Mouse (Mus musculus): Measurements from ENCODE around the gene Hmgcl.

The Hmgcl gene

DNA sequence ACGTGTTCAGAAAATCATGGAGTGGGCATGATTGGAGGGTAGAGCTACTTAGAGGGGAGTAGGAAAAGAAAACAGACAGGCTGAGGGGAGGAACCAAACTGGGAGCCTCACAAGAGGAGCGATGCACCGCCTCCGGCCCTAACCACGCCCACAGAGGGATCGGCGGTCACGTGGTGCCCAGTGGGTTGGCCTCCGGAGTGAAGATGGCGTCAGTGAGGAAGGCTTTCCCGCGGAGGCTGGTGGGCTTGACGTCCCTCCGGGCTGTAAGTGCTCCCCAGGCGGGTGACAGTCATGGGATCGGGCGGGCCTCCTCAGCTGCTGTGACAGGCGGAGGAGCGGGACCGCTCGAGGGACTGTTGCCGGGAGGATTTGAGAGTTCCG, at the start of gene Hmgcl:
TSS of gene Hmgcl (plus strand) at position 171 of the 381 bp plus-strand sequence.
- DNase-seq (ENCODE audit: low spot score in 2 of 2), result peak; percentile 96 to 97

DNA sequence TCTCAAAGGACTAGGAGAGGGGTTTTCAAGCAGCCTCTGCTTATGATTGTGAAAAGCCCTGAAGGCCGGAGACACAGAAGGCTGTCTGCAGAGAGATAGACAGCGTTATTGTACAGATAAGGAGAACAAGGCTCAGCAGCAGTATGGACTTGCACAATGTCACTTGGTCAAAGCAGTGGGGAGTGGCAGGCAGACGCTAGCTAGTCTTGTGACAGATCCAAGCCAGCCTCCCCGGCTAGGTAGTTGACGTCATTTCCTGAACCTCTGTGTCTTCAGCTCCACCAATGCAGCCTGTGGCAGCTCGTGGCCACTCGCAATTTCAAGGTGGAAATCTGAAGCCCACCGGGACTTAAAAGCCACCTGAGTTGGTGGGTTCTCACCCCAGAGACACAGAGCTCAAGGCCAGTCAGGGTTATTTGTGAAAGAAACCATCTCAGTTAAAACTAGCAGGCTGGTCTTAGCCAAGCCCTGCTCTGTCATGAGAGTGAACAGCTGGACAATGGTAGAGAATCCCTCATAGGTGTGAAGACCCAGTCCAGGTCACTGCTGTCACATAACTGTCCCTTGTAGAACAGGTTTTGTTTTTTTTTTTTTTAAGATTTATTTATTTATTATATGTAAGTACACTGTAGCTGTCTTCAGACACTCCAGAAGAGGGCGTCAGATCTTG, 47.7 kb upstream of the Hmgcl start:
- peak; percentile 77 to 83 for DNase-seq (ENCODE audit: low spot score in 2 of 2)

DNA sequence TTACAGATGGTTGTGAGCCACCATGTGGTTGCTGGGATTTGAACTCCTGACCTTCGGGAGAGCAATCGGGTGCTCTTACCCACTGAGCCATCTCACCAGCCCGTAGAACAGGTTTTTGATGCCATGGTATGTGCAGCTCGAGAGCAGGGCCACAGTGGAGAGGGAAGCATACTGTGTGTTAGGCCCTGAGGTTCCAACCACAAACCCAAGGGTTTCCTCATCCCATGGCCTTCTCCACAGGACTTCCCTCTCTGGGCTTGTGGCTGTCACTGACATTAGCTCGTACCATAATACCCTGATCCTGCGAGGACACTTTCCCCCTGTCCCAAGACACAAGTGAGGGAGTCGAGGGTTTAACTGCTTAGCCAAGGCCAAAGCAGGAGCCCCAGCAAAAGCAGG, 47.2 kb upstream of the Hmgcl start:
- no peak for DNase-seq (ENCODE audit: low spot score in 2 of 2)

DNA sequence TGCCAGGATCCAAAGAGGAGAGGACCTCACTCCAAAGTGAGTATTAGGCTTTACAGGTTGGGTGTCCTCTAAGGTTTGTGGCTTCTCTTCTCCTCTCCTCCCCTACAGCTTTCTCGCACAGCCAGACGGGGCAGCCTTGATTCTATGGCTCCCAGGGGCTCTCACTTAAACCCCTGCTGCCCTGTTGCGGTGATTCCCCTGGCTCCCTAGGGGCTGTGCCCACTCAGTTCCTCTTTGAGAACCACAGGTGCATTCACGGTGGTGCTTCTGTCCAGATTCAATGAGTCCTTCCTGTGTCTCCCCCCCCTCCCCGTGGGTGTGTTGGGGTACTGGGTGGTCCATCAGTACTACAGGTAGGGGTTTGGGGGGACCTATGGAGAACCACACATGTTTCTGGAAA, 46.2 kb upstream of the Hmgcl start:
- DNase-seq (ENCODE audit: low spot score in 2 of 2), result peak; percentile 72 to 79

DNA sequence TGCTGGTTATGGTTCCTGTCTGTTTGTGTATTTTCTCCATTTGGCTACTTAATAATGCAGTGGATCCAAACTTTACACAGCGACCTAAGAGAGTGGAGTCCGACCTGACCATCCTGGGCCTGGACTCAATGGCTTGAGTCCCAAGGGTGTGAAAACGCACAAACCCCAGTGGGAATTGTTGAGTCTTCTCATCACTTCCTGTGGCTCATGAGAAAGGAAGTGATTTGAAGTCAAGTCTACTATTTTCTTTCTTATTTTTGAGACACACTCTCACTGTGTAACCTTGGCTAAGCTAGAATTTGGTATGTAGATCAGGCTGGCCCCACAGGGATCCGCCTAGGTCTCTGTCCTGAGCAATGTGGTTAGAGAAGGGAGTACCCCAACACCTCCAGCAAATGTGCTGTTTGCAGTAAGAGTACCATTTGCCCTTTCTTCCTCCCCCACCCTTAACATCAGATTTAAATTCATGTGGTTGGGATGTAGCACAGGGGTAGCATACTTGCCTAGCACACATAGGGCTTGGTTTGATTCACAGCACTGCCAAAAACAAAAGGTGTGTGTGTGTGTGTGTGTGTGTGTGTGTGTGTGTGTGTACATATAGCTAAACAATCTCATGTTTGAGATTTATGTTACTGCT, 43.5 kb upstream of the Hmgcl start:
- DNase-seq (ENCODE audit: low spot score in 2 of 2), result no peak

GRCm38 (mm10) chr4:135904810-135905209, 41.4 kb upstream of the Hmgcl start:
- no peak for DNase-seq (ENCODE audit: low spot score in 2 of 2)

DNA sequence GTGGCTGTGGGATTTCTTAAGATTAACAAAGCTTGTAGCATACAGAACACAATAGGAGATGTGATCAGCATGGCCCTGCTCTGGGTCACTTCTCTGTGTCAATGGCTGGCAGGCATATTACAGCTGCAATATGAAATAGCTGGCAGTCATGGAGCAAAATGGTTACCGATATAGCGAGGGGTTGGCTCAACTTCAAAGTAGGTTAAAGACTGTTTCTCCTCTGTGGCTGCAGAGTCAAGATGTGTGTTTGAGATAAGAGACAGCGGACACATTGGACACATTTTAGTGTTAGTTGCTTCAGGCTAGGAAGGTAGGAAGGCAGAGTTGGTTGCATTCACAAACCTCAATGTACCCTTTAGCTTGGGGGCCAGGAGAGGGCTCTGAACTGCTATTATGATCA, 39.6 kb upstream of the Hmgcl start:
- DNase-seq (ENCODE audit: low spot score in 2 of 2), result no peak

DNA sequence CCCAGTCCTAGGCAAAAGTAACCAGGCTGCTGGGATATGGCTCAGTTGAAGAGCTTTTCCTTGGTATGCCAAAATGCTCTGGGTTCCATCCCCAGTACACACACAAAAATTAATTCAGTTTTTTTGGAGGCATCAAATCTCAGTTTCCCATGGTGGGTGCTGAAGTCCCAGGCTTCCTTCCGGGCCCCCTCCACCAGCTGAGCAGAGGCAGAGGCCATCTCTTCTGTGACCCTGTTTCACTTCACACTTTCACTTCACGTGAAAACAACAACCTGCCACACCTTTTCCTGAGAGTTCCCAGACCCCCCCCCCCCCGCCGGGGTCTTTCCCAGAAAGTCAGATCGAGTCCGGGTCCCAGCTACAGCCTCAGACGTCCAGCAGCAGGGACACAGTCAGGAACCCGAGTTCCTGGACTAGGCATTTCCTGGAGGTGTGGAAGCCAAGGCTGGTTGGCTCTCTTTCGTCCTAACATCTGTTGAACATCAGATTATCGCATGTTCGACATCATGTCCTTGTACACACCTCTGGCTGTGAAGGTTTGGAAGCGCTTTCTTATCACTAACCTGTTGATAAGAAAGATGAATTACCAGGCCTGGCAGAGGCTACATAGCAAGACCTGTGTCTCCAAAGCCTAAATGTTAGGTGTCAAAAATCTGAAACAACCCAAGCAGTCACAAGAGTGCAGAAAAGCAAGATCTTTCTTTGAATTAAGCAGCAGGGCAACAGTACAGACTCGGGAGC, 36.8 kb upstream of the Hmgcl start:
- no peak for DNase-seq (ENCODE audit: low spot score in 2 of 2)

DNA sequence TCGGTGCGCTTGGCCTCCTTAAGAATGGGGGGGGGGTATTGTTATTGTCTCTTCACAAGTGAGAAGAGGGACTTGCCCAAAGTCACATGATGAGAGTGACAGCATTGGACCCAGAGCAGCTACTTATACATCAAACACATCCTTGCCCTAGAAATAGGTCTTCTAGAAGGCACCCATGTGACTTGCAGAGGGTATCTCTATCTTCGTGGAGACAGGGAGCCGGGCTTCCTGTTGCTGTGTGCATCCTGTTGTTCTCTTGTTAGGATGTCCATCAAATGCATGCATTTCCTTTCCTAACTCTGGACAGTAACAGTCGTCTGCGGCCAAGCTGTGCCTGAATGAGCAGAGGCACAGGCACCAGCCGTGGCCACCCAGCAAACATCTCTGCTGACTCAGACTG, 34.7 kb upstream of the Hmgcl start:
- DNase-seq (ENCODE audit: low spot score in 2 of 2), result no peak

DNA sequence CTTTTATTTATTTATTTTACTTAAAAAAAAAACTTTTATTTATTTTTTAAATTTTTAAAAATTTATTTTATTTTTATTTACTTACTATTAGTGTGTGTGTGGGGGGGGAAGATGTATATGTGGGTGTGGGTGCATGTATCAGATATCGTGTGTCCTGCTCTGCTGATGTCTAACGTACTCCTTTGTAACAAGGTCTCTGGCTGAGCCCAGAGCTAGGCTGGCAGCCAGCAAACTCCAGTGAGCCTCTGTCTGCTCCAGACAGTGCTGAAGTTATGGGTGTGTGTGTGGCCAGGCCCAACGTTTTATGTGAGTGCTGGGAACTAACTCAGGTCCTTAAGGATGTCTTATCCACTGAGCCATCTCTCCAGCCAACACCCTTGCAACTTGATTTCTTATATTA, 34.1 kb upstream of the Hmgcl start:
- no peak for DNase-seq (ENCODE audit: low spot score in 2 of 2)

GRCm38 (mm10) chr4:135912835-135913234, 33.4 kb upstream of the Hmgcl start:
- no peak for DNase-seq (ENCODE audit: low spot score in 2 of 2)

GRCm38 (mm10) chr4:135913433-135913832, 32.8 kb upstream of the Hmgcl start:
- DNase-seq (ENCODE audit: low spot score in 2 of 2), result no peak

- DNase-seq (ENCODE audit: low spot score in 2 of 2), result no peak
These were observed 27.5 kb upstream of the Hmgcl start for GRCm38 (mm10) chr4:135918635-135919279.

DNA sequence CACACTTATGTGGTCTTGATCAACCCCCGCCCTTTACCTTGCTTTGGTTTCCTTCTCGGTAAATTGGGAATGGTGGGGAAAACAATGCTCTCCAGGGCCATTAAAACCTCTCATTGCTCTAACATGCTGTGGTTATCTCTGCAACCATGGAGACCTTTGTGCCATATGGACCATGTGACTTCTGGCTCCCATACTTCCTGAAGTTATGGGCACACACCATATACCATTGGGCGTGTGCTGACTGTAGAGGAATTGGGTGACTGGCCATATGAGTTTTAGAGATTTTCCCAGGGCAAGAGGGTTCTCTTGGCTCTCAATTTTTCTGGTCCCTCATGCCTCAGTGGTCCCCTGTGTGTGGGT, 27.0 kb upstream of the Hmgcl start:
- DNase-seq (ENCODE audit: low spot score in 2 of 2), result no peak

GRCm38 (mm10) chr4:135920304-135921241, 25.7 kb upstream of the Hmgcl start, which contains the start of gene Fuca1:
Fuca1 (plus strand) TSS chr4:135920735.
- DNase-seq (ENCODE audit: low spot score in 2 of 2), result peak; percentile 97 to 99

GRCm38 (mm10) chr4:135921257-135922120, 24.8 kb upstream of the Hmgcl start:
- DNase-seq (ENCODE audit: low spot score in 2 of 2), result no peak

DNA sequence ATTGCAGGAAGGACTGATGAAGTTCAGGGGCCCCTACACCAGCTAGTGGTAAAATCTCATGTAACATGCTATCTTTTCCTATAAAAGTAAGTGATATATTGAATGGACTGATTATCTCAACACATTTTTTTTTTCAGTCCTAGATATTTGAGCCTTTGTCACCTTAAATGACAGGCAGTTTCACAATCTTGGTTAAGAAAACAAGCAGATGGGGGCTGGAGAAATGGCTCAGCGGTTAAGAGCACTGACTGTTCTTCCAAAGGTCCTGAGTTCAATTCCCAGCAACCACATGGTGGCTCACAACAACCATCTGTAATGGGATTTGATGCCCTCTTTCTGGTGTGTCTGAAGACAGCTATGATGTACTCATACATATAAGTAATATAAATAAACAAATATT, 24.1 kb upstream of the Hmgcl start:
- DNase-seq (ENCODE audit: low spot score in 2 of 2), result no peak

DNA sequence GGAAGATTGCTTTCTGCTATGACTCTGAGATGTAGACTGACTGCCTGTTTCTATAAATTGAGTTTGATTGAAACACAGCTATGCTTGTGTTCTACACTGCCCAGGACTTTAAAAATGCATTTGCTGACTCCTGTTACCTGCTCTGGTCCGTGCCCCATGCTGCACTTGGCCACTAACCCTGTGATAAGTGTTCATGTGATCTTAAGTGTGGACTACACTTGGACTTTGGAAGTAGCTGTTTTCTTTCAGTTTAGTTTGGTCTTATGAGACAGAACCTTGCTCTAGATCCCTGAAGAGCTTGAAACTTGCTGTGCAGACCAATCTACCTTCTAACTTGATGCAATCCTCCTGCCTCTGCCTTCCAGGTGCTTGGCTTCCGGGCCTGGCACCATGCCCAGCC, 21.8 kb upstream of the Hmgcl start:
- DNase-seq (ENCODE audit: low spot score in 2 of 2), result no peak

- no peak for DNase-seq (ENCODE audit: low spot score in 2 of 2)
These were observed 20.9 kb upstream of the Hmgcl start for GRCm38 (mm10) chr4:135925341-135925740.

DNA sequence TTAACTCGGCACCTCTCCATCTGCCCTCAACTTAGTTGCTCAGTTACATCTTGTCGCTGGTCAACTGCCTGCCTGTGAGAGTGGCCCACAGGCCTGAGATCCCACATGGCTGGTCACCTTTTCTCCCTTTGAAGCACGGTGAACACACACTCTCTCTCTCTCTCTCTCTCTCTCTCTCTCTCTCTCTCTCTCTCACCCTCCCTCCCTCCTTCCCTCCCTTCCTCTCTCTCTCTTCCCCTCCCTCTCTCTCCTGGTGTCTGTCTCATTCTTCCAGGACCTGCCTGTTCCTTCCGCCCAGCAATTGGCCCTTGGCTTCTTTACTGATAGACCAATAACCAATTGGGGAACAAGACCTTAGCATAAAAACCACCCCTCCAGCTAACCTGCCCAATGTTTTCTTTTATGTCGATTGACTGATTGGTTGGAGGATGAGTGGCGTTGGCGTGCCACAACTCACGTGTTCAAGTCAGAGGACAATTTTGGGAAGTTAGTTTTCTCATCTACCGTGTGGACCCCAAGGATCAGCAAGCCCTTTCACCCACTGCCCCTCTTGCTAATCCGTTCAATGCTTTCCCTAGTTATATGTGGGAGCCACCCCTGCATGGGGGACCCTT, 19.9 kb upstream of the Hmgcl start:
- DNase-seq (ENCODE audit: low spot score in 2 of 2), result no peak

Measured in spleen, postnatal 4 days (tissue).